Mouse (Mus musculus) ES-Bruce4 (cell line): ENCODE results near the gene Cnksr1.

ENCODE experiments used
- CTCF ChIP-seq: IDR thresholded peaks from one replicate; pipeline ENCODE4 v1.8.1; 2011; ENCODE audit warnings: low read depth, low read length
- EP300 ChIP-seq: IDR thresholded peaks from 2 replicates; pipeline ENCODE4 v1.6.1; 2011; ENCODE audit warnings: low read depth, low read length; ENCODE audit not compliant: insufficient read depth
- POLR2A ChIP-seq: IDR thresholded peaks from one replicate; pipeline ENCODE4 v1.8.1; 2011; ENCODE audit warnings: low read length; ENCODE audit not compliant: insufficient read depth

DNA sequence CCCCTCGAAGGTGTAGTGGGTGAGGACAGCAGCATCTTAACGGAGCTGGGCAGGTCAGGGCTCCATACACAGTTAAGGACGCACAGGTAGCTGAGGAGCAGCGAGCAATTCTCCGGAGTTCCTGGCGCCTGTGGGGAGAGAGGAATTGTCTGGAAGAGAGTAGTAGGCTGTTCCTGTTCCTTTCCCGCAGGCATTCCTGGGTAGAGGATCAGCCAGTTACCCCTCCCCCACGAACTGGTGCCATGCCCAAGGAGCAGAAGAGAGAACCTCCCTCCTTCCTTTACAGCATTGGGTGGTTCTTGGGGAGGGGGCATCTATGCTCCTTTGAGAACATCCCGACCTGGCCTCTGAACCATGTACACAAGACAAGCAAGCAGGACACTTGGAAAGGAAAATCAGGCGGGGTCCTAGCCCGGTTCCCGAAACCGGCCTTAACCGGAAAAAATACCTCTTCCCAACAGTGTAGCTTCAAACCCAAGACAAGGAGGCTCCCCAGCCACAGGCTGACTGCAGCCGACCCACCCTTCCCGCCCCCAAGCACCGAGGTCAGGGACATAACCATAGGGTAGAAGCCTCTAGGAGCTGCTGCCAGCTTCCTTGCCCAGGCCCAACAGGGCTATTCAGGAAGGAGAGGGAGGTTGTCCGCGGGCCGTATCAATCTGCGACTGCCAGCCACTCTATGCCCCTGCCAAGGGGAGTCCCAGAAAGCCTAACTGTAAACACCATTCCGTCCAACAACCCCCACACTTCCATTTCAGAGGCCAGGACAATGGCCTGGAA is 14.1 kb upstream of the Cnksr1 start:
- no peak for TF ChIP-seq POLR2A
- TF ChIP-seq CTCF, result no peak
- TF ChIP-seq EP300, result no peak
